Mouse (Mus musculus): ENCODE data around the gene Ptpn14. TPM values are rescaled to one million over a fixed set of nuclear protein-coding genes. Genes with fewer than 3 reads are reported as not detected.

Gene Ptpn14
- polyA plus RNA-seq, 1 experiment from 2014 or later: 3.2 TPM

- Histone ChIP-seq H3K9me3 (ENCODE audit: control insufficient read depth, low read length) (no peaks in the 10 kb centered on the region), H3K36me3 (ENCODE audit: control insufficient read depth, insufficient read depth, low read length) (peaks cover 5% of the 10 kb centered on the region; the same call in 1 of the 2 replicates), H3K9ac (ENCODE audit: low read depth, low read length) (no peak overlapping the region), H3K4me1 (replicated peaks; ENCODE audit: control insufficient read depth, insufficient read depth, low read length) (peaks cover 5% of the 10 kb centered on the region; the same call in 1 of the 2 replicates), H3K4me3 (ENCODE audit: low read depth, low read length) (no peak overlapping the region), H3K27ac (ENCODE audit: low read depth, low read length) (no peak overlapping the region), H3K4me2 (no peak overlapping the region), H3K27me3 (replicated peaks; ENCODE audit: control insufficient read depth, insufficient read depth, low read length) (no peaks in the 10 kb centered on the region)
- ATAC-seq (replicated peaks; ENCODE audit: low FRiP score): peak; percentile 18; the same call in 1 of the 2 replicates
- WGBS: 58% methylated on average over 18 of the region's 18 CpGs
- DNase-seq (ENCODE audit: low spot score): no peak
These were observed 155.6 kb downstream of the Ptpn14 start for GRCm38 (mm10) chr1:189883531-189884170.

- ATAC-seq (replicated peaks; ENCODE audit: low FRiP score) (no peak), DNase-seq (ENCODE audit: low spot score) (no peak)
- 80% methylated on average over 13 of the region's 13 CpGs for WGBS
- Histone ChIP-seq H3K9me3 (ENCODE audit: control insufficient read depth, low read length) (no peaks in the 10 kb centered on the region), H3K27ac (ENCODE audit: low read depth, low read length) (no peak overlapping the region), H3K36me3 (ENCODE audit: control insufficient read depth, insufficient read depth, low read length) (peaks cover 5% of the 10 kb centered on the region; the same call in 1 of the 2 replicates), H3K4me1 (replicated peaks; ENCODE audit: control insufficient read depth, insufficient read depth, low read length) (peaks cover 5% of the 10 kb centered on the region; the same call in 1 of the 2 replicates), H3K4me3 (ENCODE audit: low read depth, low read length) (no peak overlapping the region), H3K9ac (ENCODE audit: low read depth, low read length) (no peak overlapping the region), H3K4me2 (no peak overlapping the region), H3K27me3 (replicated peaks; ENCODE audit: control insufficient read depth, insufficient read depth, low read length) (no peaks in the 10 kb centered on the region)
These were observed 156.9 kb downstream of the Ptpn14 start for GRCm38 (mm10) chr1:189884951-189885350.

- no peaks in the 10 kb centered on the region for H3K27me3 ChIP-seq (replicated peaks; ENCODE audit: control insufficient read depth, insufficient read depth, low read length)
- DNase-seq (ENCODE audit: low spot score): no peak
- H3K9me3 ChIP-seq (ENCODE audit: control insufficient read depth, low read length): no peaks in the 10 kb centered on the region
- ATAC-seq (replicated peaks; ENCODE audit: low FRiP score): peak; percentile 84
- 0 out of 2 replicates have a peak overlapping the region, but pooled peaks have one; percentile 16 for H3K27ac ChIP-seq (ENCODE audit: low read depth, low read length)
- no peaks in the 10 kb centered on the region for H3K36me3 ChIP-seq (ENCODE audit: control insufficient read depth, insufficient read depth, low read length)
- H3K4me1 ChIP-seq (replicated peaks; ENCODE audit: control insufficient read depth, insufficient read depth, low read length): peaks cover 5% of the 10 kb centered on the region; the same call in 1 of the 2 replicates
- WGBS: 51% methylated on average over 6 of the region's 6 CpGs
- H3K4me3 ChIP-seq (ENCODE audit: low read depth, low read length): no peak overlapping the region
- H3K4me2 ChIP-seq: no peak overlapping the region
- H3K9ac ChIP-seq (ENCODE audit: low read depth, low read length): no peak overlapping the region
These were observed 157.9 kb downstream of the Ptpn14 start for GRCm38 (mm10) chr1:189885975-189886374.

GRCm38 (mm10) chr1:189887518-189887917 is 159.4 kb downstream of the Ptpn14 start:
- Histone ChIP-seq H3K36me3 (ENCODE audit: control insufficient read depth, insufficient read depth, low read length) (no peaks in the 10 kb centered on the region; the same call in 1 of the 2 replicates), H3K27ac (ENCODE audit: low read depth, low read length) (no peak overlapping the region), H3K4me3 (ENCODE audit: low read depth, low read length) (no peak overlapping the region), H3K27me3 (replicated peaks; ENCODE audit: control insufficient read depth, insufficient read depth, low read length) (no peaks in the 10 kb centered on the region), H3K9ac (ENCODE audit: low read depth, low read length) (no peak overlapping the region), H3K4me2 (no peak overlapping the region), H3K9me3 (ENCODE audit: control insufficient read depth, low read length) (no peaks in the 10 kb centered on the region), H3K4me1 (replicated peaks; ENCODE audit: control insufficient read depth, insufficient read depth, low read length) (peaks cover 5% of the 10 kb centered on the region; the same call in 1 of the 2 replicates)
- ATAC-seq (replicated peaks; ENCODE audit: low FRiP score) (0 out of 2 replicates have a peak, but pooled peaks have one; percentile 46), DNase-seq (ENCODE audit: low spot score) (peak; percentile 50)
- 39% methylated on average over 7 of the region's 7 CpGs for WGBS

- peaks cover 5% of the 10 kb centered on the region; the same call in 1 of the 2 replicates for H3K4me1 ChIP-seq (replicated peaks; ENCODE audit: control insufficient read depth, insufficient read depth, low read length)
- no peak overlapping the region for H3K4me3 ChIP-seq (ENCODE audit: low read depth, low read length)
- H3K4me2 ChIP-seq: no peak overlapping the region
- H3K9me3 ChIP-seq (ENCODE audit: control insufficient read depth, low read length): no peaks in the 10 kb centered on the region
- no peaks in the 10 kb centered on the region for H3K27me3 ChIP-seq (replicated peaks; ENCODE audit: control insufficient read depth, insufficient read depth, low read length)
- no peak for ATAC-seq (replicated peaks; ENCODE audit: low FRiP score)
- WGBS: 79% methylated on average over 10 of the region's 10 CpGs
- H3K36me3 ChIP-seq (ENCODE audit: control insufficient read depth, insufficient read depth, low read length): peaks cover 9% of the 10 kb centered on the region
- no peak overlapping the region for H3K9ac ChIP-seq (ENCODE audit: low read depth, low read length)
- DNase-seq (ENCODE audit: low spot score): no peak
- no peak overlapping the region for H3K27ac ChIP-seq (ENCODE audit: low read depth, low read length)
These were observed 160.7 kb downstream of the Ptpn14 start for GRCm38 (mm10) chr1:189888749-189889148.

GRCm38 (mm10) chr1:189894191-189894590 is 166.1 kb downstream of the Ptpn14 start:
- H3K27me3 ChIP-seq (replicated peaks; ENCODE audit: control insufficient read depth, insufficient read depth, low read length): no peaks in the 10 kb centered on the region
- H3K9ac ChIP-seq (ENCODE audit: low read depth, low read length): no peak overlapping the region
- DNase-seq (ENCODE audit: low spot score) (no peak), ATAC-seq (replicated peaks; ENCODE audit: low FRiP score) (no peak)
- H3K27ac ChIP-seq (ENCODE audit: low read depth, low read length): no peak overlapping the region
- WGBS: 88% methylated on average over 9 of the region's 9 CpGs
- no peaks in the 10 kb centered on the region for H3K4me1 ChIP-seq (replicated peaks; ENCODE audit: control insufficient read depth, insufficient read depth, low read length)
- H3K9me3 ChIP-seq (ENCODE audit: control insufficient read depth, low read length): no peaks in the 10 kb centered on the region
- peaks cover 26% of the 10 kb centered on the region for H3K36me3 ChIP-seq (ENCODE audit: control insufficient read depth, insufficient read depth, low read length)
- no peak overlapping the region for H3K4me2 ChIP-seq
- no peak overlapping the region for H3K4me3 ChIP-seq (ENCODE audit: low read depth, low read length)

GRCm38 (mm10) chr1:189897861-189898260 is 169.8 kb downstream of the Ptpn14 start:
- no peak overlapping the region for H3K4me3 ChIP-seq (ENCODE audit: low read depth, low read length)
- no peaks in the 10 kb centered on the region for H3K9me3 ChIP-seq (ENCODE audit: control insufficient read depth, low read length)
- no peaks in the 10 kb centered on the region for H3K27me3 ChIP-seq (replicated peaks; ENCODE audit: control insufficient read depth, insufficient read depth, low read length)
- H3K4me1 ChIP-seq (replicated peaks; ENCODE audit: control insufficient read depth, insufficient read depth, low read length): no peaks in the 10 kb centered on the region
- 90% methylated on average over 9 of the region's 9 CpGs for WGBS
- no peak overlapping the region for H3K27ac ChIP-seq (ENCODE audit: low read depth, low read length)
- DNase-seq (ENCODE audit: low spot score) (no peak), ATAC-seq (replicated peaks; ENCODE audit: low FRiP score) (no peak)
- H3K9ac ChIP-seq (ENCODE audit: low read depth, low read length): no peak overlapping the region
- peaks cover 29% of the 10 kb centered on the region for H3K36me3 ChIP-seq (ENCODE audit: control insufficient read depth, insufficient read depth, low read length)
- no peak overlapping the region for H3K4me2 ChIP-seq

- Histone ChIP-seq H3K4me1 (replicated peaks; ENCODE audit: control insufficient read depth, insufficient read depth, low read length) (no peaks in the 10 kb centered on the region), H3K36me3 (ENCODE audit: control insufficient read depth, insufficient read depth, low read length) (peaks cover 23% of the 10 kb centered on the region), H3K4me3 (ENCODE audit: low read depth, low read length) (no peak overlapping the region), H3K9me3 (ENCODE audit: control insufficient read depth, low read length) (no peaks in the 10 kb centered on the region), H3K27ac (ENCODE audit: low read depth, low read length) (no peak overlapping the region), H3K9ac (ENCODE audit: low read depth, low read length) (no peak overlapping the region), H3K27me3 (replicated peaks; ENCODE audit: control insufficient read depth, insufficient read depth, low read length) (no peaks in the 10 kb centered on the region), H3K4me2 (no peak overlapping the region)
- WGBS: 86% methylated on average over 13 of the region's 13 CpGs
- ATAC-seq (replicated peaks; ENCODE audit: low FRiP score): no peak
- no peak for DNase-seq (ENCODE audit: low spot score)
These were observed 170.6 kb downstream of the Ptpn14 start for GRCm38 (mm10) chr1:189898708-189899107.

- H3K9ac ChIP-seq (ENCODE audit: low read depth, low read length): no peak overlapping the region
- ATAC-seq (replicated peaks; ENCODE audit: low FRiP score) (no peak), DNase-seq (ENCODE audit: low spot score) (no peak)
- H3K27me3 ChIP-seq (replicated peaks; ENCODE audit: control insufficient read depth, insufficient read depth, low read length): no peaks in the 10 kb centered on the region
- H3K4me3 ChIP-seq (ENCODE audit: low read depth, low read length): no peak overlapping the region
- whole genome bisulfite sequencing: 93% methylated on average over 6 of the region's 6 CpGs
- H3K4me1 ChIP-seq (replicated peaks; ENCODE audit: control insufficient read depth, insufficient read depth, low read length): no peaks in the 10 kb centered on the region
- H3K9me3 ChIP-seq (ENCODE audit: control insufficient read depth, low read length): no peaks in the 10 kb centered on the region
- H3K4me2 ChIP-seq: no peak overlapping the region
- H3K36me3 ChIP-seq (ENCODE audit: control insufficient read depth, insufficient read depth, low read length): peaks cover 17% of the 10 kb centered on the region
- no peak overlapping the region for H3K27ac ChIP-seq (ENCODE audit: low read depth, low read length)
These were observed 171.5 kb downstream of the Ptpn14 start for GRCm38 (mm10) chr1:189899526-189899925.

Data from liver, embryonic 11.5 days (tissue).